Mouse (Mus musculus): Measurements from ENCODE around the gene Traf3ip3.
A peak's percentile ranks its signal among the peaks of the same experiment; 100 is the strongest.

Gene Traf3ip3

GRCm38 (mm10) chr1:193159613-193160012, 41.9 kb downstream of the Traf3ip3 start:
- DNase-seq (ENCODE audit: low read depth), result peak; percentile 61

GRCm38 (mm10) chr1:193159163-193159562, 42.3 kb downstream of the Traf3ip3 start:
- DNase-seq (ENCODE audit: low read depth), result peak; percentile 46

- no peak for DNase-seq (ENCODE audit: low read depth)
These were observed 44.4 kb downstream of the Traf3ip3 start for GRCm38 (mm10) chr1:193157111-193157492.

GRCm38 (mm10) chr1:193156316-193157110, 45.0 kb downstream of the Traf3ip3 start:
- DNase-seq (ENCODE audit: low read depth), result no peak

- DNase-seq (ENCODE audit: low read depth), result no peak
These were observed 47.9 kb downstream of the Traf3ip3 start for GRCm38 (mm10) chr1:193153561-193153960.

- peak; percentile 75 for DNase-seq (ENCODE audit: low read depth)
These were observed 48.6 kb downstream of the Traf3ip3 start, which contains the start of gene Irf6 for GRCm38 (mm10) chr1:193152872-193153271. Irf6 (plus strand) TSS chr1:193153111.

- no peak for DNase-seq (ENCODE audit: low read depth)
These were observed 50.4 kb downstream of the Traf3ip3 start for GRCm38 (mm10) chr1:193151134-193151533.

- no peak for DNase-seq (ENCODE audit: low read depth)
These were observed 52.3 kb downstream of the Traf3ip3 start for GRCm38 (mm10) chr1:193149231-193149630.

GRCm38 (mm10) chr1:193146416-193146815, 55.1 kb downstream of the Traf3ip3 start:
- DNase-seq (ENCODE audit: low read depth), result peak; percentile 58

GRCm38 (mm10) chr1:193145101-193145500, 56.4 kb downstream of the Traf3ip3 start:
- no peak for DNase-seq (ENCODE audit: low read depth)

- no peak for DNase-seq (ENCODE audit: low read depth)
These were observed 57.0 kb downstream of the Traf3ip3 start for GRCm38 (mm10) chr1:193144516-193144915.

- DNase-seq (ENCODE audit: low read depth), result peak; percentile 31
These were observed 58.9 kb downstream of the Traf3ip3 start for GRCm38 (mm10) chr1:193142517-193143062.

- no peak for DNase-seq (ENCODE audit: low read depth)
These were observed 60.4 kb downstream of the Traf3ip3 start for GRCm38 (mm10) chr1:193141118-193141517.

- DNase-seq (ENCODE audit: low read depth), result no peak
These were observed 62.8 kb downstream of the Traf3ip3 start for GRCm38 (mm10) chr1:193138669-193139068.

- no peak for DNase-seq (ENCODE audit: low read depth)
These were observed 63.4 kb downstream of the Traf3ip3 start for GRCm38 (mm10) chr1:193138087-193138486.

- peak; percentile 40 for DNase-seq (ENCODE audit: low read depth)
These were observed 67.8 kb downstream of the Traf3ip3 start for GRCm38 (mm10) chr1:193133726-193134125.

- DNase-seq (ENCODE audit: low read depth), result no peak
These were observed 69.1 kb downstream of the Traf3ip3 start for GRCm38 (mm10) chr1:193132385-193132784.

GRCm38 (mm10) chr1:193131311-193131948, 70.1 kb downstream of the Traf3ip3 start:
- no peak for DNase-seq (ENCODE audit: low read depth)

GRCm38 (mm10) chr1:193130839-193131238, 70.7 kb downstream of the Traf3ip3 start:
- DNase-seq (ENCODE audit: low read depth), result no peak

GRCm38 (mm10) chr1:193130456-193130825, 71.1 kb downstream of the Traf3ip3 start:
- no peak for DNase-seq (ENCODE audit: low read depth)

GRCm38 (mm10) chr1:193129786-193130455, 71.6 kb downstream of the Traf3ip3 start, which contains the start of gene Diexf:
Diexf (minus strand) TSS chr1:193130272.
- peak; percentile 99 for DNase-seq (ENCODE audit: low read depth)

GRCm38 (mm10) chr1:193129321-193129720, 72.2 kb downstream of the Traf3ip3 start:
- DNase-seq (ENCODE audit: low read depth), result no peak

All from naive thymus-derived CD4-positive, alpha-beta T cell, adult 2 months (primary cell).